Mouse (Mus musculus): Measurements from ENCODE around the gene Pcbp2.
A peak's percentile ranks its signal among the peaks of the same experiment; 100 is the strongest.

Gene Pcbp2

DNA sequence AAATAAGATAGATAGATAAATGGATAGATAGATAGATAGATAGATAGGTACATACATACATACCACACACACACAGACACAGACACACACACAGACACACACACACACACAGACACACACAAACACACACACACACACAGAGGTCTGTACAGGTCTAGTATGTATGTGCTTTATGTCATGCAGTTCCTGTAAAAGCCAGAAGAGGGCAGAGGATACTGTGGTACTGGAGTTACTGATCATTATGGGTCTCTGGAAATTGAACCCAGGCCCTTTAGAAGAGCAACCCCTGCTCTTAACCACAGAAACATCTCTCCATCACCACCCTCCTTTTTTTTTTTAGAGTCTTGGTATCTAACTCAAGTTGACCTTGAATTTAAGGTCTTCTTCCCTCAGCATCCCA lies 6.7 kb upstream of the Pcbp2 start:
- no peak for DNase-seq (ENCODE audit: low spot score in 2 of 2)

DNA sequence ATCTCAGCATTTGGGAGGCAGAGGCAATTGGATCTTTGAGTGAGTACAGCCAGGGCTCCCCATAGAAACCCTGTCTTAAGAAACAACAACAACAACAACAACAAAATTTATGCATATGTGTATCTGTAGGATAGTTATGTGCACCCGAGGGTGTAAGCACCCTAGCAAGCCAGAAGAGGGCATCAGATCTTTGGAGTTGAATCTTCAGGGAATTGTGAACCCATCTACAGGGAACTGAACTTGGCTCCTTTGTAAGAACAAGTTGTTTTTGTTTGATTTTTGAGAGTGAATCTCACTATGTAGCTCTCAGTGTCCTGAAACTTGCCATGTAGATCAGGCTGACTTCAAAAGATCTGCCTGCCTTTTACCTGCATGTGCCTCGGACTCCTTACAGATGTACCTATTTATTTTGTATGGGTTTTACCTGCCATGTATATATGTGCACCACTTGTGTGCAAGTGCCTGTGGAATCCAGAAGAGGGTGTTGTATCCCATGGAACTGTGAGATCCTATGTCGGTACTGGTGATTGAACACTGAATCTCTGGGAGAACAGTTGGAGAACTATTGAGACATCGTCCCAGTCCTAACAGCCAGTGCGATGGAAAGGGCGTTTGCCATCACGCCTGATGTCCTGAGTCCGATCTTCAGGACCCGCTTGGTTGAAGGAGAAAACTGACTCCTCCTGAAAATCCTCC lies 1.5 kb upstream of the Pcbp2 start:
- no peak for DNase-seq (ENCODE audit: low spot score in 2 of 2)

DNA sequence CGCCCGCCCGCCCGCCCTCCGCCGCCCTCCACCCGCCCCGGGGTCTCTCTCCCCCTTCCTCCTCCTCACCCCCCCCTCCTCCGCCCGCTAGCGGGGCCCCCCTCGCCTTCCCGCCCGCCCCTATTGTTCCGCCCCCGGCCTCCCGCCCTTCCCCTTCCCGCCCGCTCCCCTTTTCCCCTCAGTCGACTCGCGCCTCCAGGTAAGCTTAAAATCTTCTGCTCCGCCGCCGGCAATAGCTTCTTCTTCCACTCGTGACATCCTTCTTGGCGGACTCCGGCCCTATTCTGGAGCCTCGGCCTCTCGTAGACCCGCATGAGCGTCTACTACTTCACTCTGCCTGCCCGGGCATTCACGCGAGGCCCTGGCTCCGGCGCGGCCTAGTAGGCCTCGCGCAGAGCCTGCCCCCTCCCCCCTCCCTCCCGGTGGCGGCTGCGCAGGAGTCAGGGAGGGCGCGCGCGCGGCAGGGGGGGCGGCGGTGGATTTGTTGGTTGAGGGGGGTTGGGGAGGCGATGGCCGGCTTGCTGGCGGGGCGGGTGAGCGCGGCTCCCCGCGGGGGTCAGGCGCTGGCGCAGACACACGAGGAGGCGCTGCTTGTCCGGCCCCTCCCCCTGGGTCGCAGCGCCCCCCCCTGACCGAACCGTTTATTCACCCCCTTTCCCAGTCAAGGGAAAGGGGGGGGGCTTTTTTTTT lies 411 bp downstream of the Pcbp2 start:
- peak; percentile 80 to 81 for DNase-seq (ENCODE audit: low spot score in 2 of 2)

DNA sequence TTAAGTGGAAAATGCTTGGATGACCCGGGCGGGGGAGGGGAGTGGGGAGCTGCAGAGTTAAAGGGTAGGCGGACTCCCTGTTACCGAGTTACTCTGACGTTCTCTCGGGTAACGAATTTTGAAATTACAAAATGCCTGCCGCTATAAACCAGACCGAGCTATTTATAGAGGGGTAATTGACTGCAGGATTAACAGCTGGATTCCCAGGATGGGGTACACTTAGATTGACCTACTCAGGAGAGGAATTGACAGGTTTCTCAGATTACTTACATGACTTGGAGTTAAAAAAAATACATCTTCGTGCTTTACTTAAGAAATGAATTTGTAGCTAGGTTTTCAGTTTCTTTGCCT lies 931 bp downstream of the Pcbp2 start:
- DNase-seq (ENCODE audit: low spot score in 2 of 2): no peak

DNA sequence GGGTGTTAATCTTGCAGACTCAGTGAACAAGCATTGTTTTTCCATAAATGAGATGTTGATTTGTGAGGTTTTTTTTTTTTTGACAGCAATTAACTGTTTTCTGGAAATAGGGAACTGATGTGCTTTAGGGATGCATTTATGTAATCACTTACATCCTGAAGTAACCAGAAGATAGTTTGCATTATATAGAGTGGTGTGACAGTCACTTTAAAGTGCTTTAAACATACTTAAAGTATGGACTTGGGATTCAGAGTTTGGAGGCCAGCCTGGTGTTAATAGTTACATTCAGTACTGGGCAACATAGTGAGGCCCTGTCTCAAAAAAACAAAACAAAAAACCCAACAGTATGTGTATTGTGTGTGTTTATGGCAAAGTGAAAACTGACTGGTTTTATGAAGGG lies 1.4 kb downstream of the Pcbp2 start:
- no peak for DNase-seq (ENCODE audit: low spot score in 2 of 2)

DNA sequence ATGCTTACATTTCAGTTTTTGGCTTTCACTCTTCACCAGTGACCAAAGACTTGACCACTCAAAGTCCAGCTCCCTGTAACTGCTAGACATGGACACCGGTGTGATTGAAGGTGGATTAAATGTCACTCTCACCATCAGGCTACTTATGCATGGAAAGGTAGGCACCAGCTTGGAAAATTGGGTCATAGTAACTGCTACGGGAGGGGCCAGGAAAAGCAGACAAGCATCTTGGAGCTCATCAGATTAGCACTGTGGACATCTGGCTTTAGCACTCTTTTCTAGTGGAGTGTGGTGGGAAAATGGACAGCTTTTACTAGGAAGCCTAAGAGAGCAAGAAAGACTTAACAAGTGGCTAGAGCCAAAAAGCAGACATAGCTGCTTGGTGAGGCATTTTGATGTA lies 2.9 kb downstream of the Pcbp2 start:
- no peak for DNase-seq (ENCODE audit: low spot score in 2 of 2)

DNA sequence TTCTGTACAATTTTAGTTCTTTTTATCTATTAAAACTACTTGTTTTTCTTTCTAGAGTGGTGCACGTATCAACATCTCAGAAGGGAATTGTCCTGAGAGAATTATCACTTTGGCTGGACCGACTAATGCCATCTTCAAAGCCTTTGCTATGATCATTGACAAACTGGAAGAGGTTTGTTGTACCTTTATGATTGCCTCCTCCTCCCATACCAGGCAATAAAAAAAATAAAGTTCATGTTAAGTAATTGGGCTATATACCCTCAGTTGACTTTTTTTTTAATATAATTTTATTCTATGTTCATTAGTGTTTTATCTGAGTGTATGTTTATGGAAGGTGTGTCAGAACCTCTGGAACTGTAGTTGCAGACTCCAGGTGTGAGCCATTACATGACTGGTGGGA lies 4.2 kb downstream of the Pcbp2 start:
- DNase-seq (ENCODE audit: low spot score in 2 of 2): no peak

DNA sequence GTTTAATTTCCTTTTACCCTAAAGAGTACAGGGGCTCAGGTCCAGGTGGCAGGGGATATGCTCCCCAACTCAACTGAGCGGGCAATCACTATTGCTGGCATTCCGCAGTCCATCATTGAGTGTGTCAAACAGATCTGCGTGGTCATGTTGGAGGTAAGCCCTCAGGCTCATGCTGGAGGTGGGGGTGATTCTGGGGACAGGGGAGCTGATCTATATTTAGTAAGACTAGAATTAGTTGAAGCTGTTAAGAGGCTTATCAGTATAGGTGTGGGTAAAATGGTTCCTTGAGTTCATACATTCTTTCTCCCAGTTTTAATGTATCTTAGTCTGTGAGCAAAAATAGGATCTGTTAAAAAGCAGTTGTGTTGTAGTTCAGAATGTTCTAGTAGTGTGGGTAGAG lies 12.8 kb downstream of the Pcbp2 start:
- no peak for DNase-seq (ENCODE audit: low spot score in 2 of 2)

DNA sequence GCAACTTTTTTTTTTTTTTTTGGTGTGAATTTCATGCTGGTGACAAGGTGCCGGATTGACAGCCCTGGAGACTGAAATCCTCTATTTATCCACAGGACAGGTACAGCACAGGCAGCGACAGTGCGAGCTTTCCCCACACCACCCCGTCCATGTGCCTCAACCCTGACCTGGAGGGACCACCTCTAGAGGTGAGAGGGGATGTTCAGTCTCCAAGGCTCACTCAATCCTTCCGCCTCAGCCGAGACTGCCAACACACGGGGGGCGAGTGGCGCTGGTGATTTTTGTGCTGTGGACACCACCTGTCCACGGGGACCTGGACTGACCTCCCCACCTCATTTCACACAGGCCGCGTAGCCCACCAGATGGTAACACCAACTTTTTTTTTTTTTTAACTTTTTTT lies 15.5 kb downstream of the Pcbp2 start:
- DNase-seq (ENCODE audit: low spot score in 2 of 2): no peak

DNA sequence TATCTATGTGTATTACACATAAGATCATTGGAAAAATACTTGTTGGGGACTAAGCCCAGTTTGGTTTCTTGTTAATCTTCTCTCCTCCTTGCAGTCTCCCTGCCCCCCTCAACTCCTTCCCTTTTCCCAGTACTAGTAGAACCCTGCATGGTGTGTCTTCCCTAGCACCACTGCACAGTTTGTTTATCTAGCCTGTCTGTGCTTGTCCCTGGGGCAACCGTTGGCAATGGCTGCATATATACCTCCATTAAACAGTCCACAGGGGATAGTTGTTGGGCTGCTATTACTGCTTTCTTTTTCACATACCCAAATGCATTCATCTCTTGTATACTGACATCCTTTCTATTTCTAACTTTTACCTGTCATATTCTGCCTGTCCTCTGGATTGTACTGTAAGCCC lies 17.3 kb downstream of the Pcbp2 start:
- no peak for DNase-seq (ENCODE audit: low spot score in 2 of 2)

DNA sequence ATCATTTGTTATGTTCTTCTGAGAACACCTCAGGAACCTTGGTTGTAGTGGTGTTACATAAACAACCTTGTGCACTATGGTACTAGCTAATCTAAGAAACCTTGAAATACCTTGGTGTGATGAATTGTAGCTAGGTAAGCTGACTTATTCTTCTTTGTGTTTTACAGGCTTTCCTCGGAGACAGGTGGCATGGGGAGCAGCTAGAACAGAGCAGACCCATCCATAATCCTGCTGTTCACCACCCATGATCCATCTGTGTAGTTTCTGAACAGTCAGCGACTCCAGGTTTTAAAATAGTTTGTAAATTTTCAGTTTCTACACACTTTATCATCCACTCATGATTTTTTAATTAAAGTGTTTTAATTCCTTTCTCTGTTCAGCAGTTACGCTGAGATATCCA lies 28.0 kb downstream of the Pcbp2 start:
- no peak for DNase-seq (ENCODE audit: low spot score in 2 of 2)

DNA sequence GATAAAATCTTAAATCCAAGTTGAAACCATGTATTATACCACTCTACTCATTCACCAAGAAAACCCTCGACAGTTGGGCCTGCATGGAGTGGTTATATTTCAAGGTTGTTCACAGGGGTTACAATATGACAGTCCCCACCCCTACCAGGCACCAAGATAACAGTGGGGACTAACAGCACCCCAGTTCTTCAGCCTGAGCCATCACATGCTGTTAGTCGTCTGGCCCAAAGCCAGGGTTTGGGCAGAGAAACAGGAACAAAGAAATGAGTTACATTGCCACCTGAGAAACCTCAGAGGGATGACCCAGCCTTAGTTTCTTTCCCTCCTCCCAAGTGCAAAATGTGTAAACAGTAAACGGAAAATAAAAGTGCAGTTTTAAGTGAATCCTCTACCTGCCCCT lies 29.0 kb downstream of the Pcbp2 start:
- no peak for DNase-seq (ENCODE audit: low spot score in 2 of 2)

DNA sequence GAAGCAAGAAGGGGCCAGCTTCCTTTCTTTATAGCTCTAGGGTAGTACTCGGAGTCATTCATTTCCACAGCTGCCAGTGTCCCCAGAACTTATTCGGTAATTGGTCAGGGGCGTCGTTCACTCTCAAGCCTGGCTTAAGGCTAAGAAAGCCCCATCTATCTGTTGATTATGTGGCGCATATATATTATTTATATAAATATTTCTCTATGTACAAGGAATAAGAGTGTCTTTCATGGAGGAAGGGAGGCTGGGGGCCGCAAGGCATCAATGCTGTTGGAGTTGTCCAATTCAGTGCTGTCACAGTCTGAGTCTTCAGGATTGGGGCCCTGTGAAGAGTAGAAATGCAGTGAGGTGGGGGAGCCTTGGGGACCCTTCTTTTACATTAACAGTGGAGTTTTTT lies 29.5 kb downstream of the Pcbp2 start:
- DNase-seq (ENCODE audit: low spot score in 2 of 2): no peak

DNA sequence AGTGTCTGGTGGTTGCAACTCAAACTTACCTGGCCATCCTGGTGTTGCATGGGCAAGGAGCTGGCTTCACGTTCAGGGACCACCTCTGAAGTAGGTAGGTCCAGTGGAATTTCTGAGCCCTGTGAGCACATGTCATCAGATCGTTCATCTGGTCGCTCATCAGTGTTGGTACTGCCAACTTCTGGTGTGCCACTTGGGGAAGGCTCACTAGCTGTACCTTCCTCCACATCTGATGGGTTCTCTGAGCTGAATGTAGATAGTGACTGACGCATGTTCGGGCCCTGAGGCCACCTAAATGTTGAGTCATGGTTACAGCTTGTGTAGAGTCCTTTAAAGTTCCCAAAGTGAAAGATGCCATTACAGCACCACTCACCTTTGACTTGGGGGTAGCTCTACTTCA lies 30.1 kb downstream of the Pcbp2 start:
- no peak for DNase-seq (ENCODE audit: low spot score in 2 of 2)

DNA sequence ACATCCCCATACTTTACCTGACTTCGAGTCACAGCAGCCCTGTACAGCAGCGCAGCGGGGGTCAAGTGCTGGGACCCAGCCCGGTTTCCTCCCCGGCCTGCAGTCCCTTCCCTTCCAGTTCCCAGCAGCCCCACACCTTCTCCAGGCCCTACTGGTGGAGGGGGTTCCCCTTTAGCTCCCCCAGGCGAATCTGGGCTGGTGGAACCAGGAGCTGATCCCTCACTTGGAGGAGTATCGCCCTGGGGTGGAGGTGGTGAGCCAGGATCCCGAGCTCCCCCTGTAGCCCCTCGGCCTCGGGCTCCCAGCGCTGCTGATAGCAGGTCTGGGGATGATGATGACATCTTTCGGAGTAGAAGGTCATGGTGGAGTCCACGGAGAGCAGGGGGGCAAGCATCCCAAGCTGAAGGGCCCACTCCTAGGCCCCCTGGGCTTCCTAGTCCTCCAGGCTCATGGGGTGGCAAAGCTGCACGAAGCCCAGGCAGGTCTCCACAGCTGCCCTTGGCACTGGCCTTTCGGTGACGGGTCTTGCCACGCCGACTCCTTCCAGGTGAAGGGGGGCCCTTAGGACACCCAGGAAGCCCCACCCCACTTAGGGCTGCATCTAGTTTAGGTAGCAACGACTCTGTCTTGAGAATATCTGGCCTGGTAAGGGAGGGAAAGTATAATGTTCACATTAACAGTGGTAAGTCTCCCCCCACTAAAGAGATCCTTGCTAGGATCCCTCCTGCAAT lies 30.9 kb downstream of the Pcbp2 start:
- no peak for DNase-seq (ENCODE audit: low spot score in 2 of 2)

DNA sequence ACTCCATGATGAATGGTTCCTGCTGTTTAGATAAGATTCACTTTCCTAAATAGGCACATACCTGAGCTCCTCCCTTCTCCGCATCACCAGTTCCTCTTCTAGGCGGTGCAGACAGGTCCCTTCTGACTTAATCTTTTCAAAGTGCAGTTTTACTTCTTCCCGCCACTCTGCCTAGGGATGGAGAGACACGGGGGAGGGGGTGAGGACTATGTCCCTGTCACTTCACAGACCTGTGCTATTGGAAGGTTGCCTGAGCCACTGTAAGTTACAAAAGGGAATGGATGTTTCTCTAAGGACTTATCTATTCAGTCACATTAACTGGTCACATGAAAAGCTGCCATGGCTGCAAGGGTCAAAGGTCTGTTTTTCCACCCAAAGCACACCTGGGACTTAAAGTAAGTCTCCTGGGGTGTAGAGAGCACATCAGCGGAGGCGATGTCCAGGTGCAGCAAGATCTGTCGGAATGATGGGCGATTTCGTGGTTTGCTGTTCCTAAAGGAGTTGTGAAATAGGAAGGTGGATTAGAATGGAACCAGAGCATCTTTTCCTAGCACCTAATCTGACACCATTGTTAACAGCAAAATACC lies 32.0 kb downstream of the Pcbp2 start:
- DNase-seq (ENCODE audit: low spot score in 2 of 2): no peak

DNA sequence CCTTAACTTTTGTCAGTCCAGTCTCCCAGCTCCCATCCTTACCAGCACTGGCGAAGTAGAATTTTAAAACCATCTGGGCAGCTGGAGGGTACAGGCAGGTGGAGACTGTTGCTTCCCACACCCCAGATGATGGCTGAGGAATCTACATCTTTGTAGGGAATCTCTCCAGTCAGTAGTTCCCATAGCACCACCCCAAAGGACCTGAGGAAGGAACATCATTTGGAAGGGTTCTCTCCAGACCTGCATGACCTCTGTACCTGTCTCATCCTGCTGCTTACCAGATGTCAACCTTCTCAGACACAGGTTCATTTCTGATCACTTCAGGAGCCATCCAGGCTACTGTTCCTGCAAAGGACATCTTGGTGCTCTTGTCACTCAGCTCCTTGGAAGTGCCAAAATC lies 33.1 kb downstream of the Pcbp2 start, which contains the start of gene Gm10337:
Gene Gm10337, plus strand, starts transcription at position 276 of the 400 bp plus-strand sequence.
- DNase-seq (ENCODE audit: low spot score in 2 of 2): no peak

DNA sequence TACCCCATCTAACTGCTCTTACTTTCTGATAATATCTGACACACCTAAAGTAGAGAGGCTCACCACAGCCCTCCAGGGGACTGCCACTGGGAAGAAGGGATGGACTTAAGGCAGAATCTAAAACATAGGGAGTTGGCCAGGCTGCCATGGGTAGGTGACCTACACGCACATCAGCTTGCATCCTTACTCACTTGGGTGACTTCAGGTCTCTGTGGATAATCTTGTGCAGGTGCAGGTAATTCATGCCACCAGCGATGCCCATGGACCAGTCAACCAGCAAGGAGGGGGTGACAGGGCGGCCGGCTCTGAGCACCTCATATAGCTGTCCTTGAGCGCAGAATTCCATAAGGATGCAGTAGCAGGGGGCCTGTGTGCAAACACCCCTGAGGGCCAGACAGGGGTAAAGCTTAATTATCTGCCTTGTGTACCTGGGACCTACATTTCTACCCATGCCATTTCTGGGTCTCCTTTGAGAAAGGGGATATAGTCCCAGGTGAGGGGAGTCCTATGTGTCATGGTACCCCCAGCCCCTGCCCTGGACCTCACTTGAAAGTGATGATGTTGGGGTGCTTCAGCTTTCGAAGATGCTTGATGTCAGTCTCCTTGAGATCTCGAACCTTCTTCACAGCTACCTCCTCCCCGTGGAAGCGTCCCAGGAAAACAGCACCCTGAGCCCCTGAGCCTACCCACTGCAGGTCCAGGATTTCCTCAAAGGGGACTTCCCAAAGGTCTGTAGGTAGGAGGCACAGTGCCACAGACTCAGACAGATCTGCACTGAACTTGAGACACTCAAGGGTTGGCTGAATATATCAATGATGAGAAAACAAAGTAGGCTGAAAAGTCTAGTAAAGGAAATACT lies 33.8 kb downstream of the Pcbp2 start:
- no peak for DNase-seq (ENCODE audit: low spot score in 2 of 2)

DNA sequence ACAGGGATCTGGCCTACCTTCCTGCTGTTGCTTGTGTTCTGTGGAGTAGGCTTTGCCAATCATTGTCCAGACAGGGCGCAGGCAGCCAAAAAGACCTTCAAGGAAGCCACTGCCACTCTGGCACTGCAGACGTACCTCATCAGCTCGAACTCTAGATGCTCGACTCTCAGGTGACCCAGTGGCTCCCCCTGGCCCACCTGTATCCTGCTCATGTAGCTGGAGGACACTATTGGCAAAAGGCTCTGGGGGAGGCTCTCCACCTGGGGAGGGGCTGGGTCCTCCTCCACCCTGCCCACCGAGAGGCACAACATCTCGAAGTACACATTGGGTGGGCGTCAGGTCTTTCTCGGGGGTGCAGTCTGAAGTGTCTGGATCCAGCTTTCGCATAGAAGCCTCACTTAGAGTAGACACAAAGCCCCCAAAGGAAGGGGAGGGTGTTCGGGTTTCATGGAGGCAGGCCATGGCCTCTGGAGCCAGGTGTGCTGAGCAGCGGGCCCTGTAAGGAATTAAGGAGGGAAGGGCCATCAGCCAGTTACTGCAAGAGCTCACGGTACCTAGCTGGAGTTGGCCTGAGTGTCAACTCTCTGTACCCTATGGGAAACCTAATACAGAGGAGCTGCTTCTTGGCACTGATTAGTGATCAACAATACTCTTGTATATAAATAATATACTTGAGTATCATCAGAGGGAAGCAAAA lies 34.9 kb downstream of the Pcbp2 start:
- no peak for DNase-seq (ENCODE audit: low spot score in 2 of 2)

DNA sequence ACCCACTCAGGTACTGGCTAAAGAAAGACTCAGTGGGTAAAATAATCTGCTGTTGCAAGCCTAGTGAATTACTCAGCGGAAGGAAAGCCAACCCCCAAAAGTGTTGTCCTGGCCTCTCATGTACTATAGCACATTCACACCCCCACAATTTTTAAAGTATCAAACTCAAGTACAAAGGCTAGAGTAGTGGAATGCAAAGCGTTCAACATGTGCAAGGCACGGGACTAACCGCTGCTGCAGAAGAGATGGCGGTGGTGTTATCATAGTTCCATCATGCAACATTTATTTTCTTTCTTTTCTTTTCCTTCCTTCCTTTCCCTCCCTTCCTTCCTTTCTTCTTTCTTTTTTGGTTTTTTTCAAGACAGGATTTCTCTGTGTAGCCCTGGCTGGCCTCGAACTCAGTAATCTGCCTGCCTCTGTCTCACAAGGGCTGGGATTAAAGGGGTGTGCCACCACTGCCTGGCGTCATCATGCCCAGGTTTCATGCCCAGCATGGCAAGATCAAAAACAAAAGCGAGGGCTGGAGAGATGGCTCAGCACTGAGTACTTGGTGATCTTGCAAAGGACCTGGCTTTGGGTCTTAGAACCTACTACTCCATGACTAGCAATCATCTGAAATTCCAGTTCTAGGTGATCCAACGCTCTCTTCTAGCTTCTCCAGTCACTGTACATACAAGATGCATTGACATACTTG lies 35.6 kb downstream of the Pcbp2 start:
- DNase-seq (ENCODE audit: low spot score in 2 of 2): no peak

DNA sequence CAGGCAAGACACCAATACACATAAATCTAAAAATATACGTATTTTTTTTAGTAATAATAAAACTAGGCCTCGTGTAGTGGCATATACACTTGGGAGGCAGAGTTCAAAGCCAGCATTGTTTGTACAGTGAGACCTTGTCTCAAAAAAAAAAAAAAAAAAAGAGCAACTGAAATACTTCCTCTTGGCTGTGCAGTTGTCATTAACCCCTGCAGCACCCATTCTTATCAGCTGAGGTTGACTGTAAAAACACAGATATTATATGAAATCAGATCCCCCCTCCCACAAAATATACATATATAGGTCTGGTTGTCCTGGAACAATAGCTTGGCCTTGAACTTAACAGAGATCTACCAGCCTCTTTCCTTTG lies 36.1 kb downstream of the Pcbp2 start:
- DNase-seq (ENCODE audit: low spot score in 2 of 2): no peak

Data from urinary bladder, postnatal 4 days (tissue).